Mouse (Mus musculus) midbrain, embryonic 13.5 days (tissue): ENCODE measurements around the gene Fbxw26. TPM values are rescaled to one million over a fixed set of nuclear protein-coding genes. Genes with fewer than 3 reads are reported as not detected.
"Not testable (repeated sequence)": the region's sequence is repeated elsewhere in the genome, so short reads cannot be mapped to it uniquely, and the experiment has no call there.

Source experiments
- ATAC-seq: fragments of 200-750 bp; cut with Nextera tagmentation; 2 replicates; pipeline ENCODE4 v1.8.0; 2017; ENCODE audit warnings: mild to moderate bottlenecking, moderate TSS enrichment, moderate library complexity
- H3K27ac ChIP-seq: fragments of 300-500 bp; sonication (generic); 2 replicates; pipeline ENCODE4 v1.5.1; 2015; ENCODE audit warnings: inconsistent platforms, mild to moderate bottlenecking, moderate library complexity
- H3K27me3 ChIP-seq: fragments of 300-500 bp; sonication (generic); 2 replicates; pipeline ENCODE4 v1.6.1; 2015; ENCODE audit warnings: mild to moderate bottlenecking, inconsistent platforms
- H3K36me3 ChIP-seq: fragments of 300-500 bp; sonication (generic); 2 replicates; pipeline ENCODE4 v1.6.1; 2015; ENCODE audit warnings: mild to moderate bottlenecking, inconsistent platforms
- H3K4me1 ChIP-seq: fragments of 300-500 bp; sonication (generic); replicated peaks from 2 replicates; pipeline ENCODE4 v1.6.1; 2015; ENCODE audit warnings: inconsistent platforms
- H3K4me2 ChIP-seq: fragments of 300-500 bp; sonication (generic); replicated peaks from 2 replicates; pipeline ENCODE4 v1.6.1; 2015; ENCODE audit warnings: moderate library complexity, mild to moderate bottlenecking, inconsistent platforms
- H3K4me3 ChIP-seq: fragments of 300-500 bp; sonication (generic); replicated peaks from 2 replicates; pipeline ENCODE4 v1.5.1; 2015; ENCODE audit warnings: mild to moderate bottlenecking, inconsistent platforms
- H3K9ac ChIP-seq: fragments of 300-500 bp; sonication (generic); replicated peaks from 2 replicates; pipeline ENCODE4 v1.6.1; 2015; ENCODE audit warnings: mild to moderate bottlenecking, inconsistent platforms
- H3K9me3 ChIP-seq: fragments of 300-500 bp; sonication (generic); 2 replicates; pipeline ENCODE4 v1.6.1; 2016; ENCODE audit warnings: mild to moderate bottlenecking, inconsistent platforms
- WGBS: fragments of 180-500 bp; shearing (Covaris S2); methylation state at CpG from one replicate; pipeline ENCODE4 v1.1.7; 2015; 5-methylcytosine and 5-hydroxymethylcytosine counted together
- polyA plus RNA-seq: library from polyadenylated mRNA; unstranded; fragments of >200 nt; fragmentation: Nextera tagmentation; extraction: Ambion mirVana; gene quantifications from 2 replicates; pipeline ENCODE4 v1.2.1, GENCODE M21; 2015

Fbxw26 gene
- not detected in 2 replicates for polyA plus RNA-seq

- not testable (repeated sequence) for ATAC-seq, H3K9ac ChIP-seq, H3K9me3 ChIP-seq, H3K27me3 ChIP-seq, H3K4me2 ChIP-seq, H3K4me1 ChIP-seq, H3K4me3 ChIP-seq, H3K27ac ChIP-seq, H3K36me3 ChIP-seq
- WGBS: 84% methylated on average over 3 of the region's 3 CpGs
Observed at GRCm38 (mm10) chr9:109745989-109746388, at the start of gene Fbxw26. Gene Fbxw26, minus strand, starts transcription at chr9:109746089.

DNA sequence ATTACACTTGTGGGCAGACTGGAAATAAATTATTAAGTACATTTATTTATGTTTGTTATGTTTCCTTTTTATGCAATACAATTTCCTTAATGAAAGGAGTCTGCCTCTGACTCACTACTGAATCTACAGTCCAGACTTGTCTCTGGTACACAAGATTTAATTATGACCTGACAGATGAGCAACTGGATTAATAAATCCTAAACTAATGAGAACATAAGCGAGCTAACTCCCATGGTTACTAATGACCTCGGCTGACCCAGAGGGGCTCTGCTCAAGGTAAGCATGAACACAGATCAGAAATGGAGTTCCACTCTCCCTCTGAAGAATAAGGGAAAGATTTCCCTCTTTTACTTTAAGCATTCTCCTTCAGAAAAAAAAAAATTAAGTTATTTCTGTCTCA is 49.3 kb upstream of the Fbxw26 start:
- 79% methylated on average over 2 of the region's 2 CpGs for WGBS
- Histone ChIP-seq H3K36me3 (no peaks in the 10 kb centered on the region), H3K4me1 (no peaks in the 10 kb centered on the region), H3K9ac (no peak overlapping the region), H3K27ac (no peak overlapping the region), H3K4me2 (no peak overlapping the region), H3K9me3 (no peaks in the 10 kb centered on the region), H3K4me3 (no peak overlapping the region), H3K27me3 (no peaks in the 10 kb centered on the region)
- ATAC-seq: no peak

GRCm38 (mm10) chr9:109790570-109790969 is 44.7 kb upstream of the Fbxw26 start, which contains the start of gene Fbxw27:
Gene Fbxw27, minus strand, starts transcription at chr9:109790670.
- not testable (repeated sequence) for H3K36me3 ChIP-seq, H3K27me3 ChIP-seq, H3K9me3 ChIP-seq, H3K4me2 ChIP-seq, H3K9ac ChIP-seq, ATAC-seq, H3K4me1 ChIP-seq, H3K27ac ChIP-seq, H3K4me3 ChIP-seq
- 87% methylated on average over 4 of the region's 4 CpGs for WGBS

DNA sequence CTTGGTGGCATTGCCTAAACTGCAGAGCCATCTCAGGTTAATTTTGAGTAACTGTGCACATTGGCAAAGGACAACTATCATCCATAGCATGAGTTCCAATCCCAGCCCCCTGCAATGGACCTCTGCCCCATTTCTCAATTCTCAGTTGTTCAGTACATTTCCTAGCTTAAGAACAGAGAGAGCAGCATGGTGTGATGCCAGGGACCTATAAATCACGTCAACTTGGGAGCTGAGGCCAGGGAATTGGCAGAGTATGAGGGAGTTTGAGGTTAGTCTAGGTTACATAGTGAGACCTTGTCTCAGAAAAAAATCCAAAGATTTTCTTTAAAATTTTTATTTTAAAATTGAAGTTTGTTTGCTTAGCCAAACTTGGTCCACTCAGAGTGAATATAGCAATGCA is 21.0 kb upstream of the Fbxw26 start:
- H3K9ac ChIP-seq, H3K9me3 ChIP-seq, H3K27me3 ChIP-seq, H3K4me1 ChIP-seq, H3K36me3 ChIP-seq, ATAC-seq, H3K4me3 ChIP-seq, H3K27ac ChIP-seq, H3K4me2 ChIP-seq: not testable (repeated sequence)
- 85% methylated on average over 1 of the region's 1 CpGs for WGBS

DNA sequence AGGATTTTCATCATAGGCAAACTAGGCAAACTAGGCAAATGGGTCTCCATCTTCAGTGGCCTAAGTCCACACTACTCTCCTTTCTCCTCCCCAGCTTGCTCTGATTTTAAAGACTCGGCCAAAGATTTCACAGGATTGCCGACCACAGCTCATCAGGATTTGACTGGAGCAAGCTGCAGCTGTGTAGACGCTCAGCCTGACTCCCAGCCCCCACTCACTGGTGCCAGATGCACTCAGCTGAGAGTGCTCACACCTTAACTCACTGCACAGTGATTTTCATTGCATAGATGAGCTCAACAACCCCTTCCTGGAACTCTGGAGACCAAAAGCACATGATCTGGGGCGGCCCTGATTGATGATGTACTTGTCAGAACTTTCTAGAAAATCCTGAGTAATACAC is 43.3 kb downstream of the Fbxw26 start, which contains the start of gene Fbxw18:
Gene Fbxw18 (minus strand): TSS at position 101 of the 400 bp plus-strand sequence.
- not testable (repeated sequence) for H3K4me1 ChIP-seq, H3K9me3 ChIP-seq, H3K4me3 ChIP-seq, H3K9ac ChIP-seq, H3K4me2 ChIP-seq, H3K27ac ChIP-seq, H3K27me3 ChIP-seq, ATAC-seq, H3K36me3 ChIP-seq
- 82% methylated on average over 4 of the region's 4 CpGs for WGBS

DNA sequence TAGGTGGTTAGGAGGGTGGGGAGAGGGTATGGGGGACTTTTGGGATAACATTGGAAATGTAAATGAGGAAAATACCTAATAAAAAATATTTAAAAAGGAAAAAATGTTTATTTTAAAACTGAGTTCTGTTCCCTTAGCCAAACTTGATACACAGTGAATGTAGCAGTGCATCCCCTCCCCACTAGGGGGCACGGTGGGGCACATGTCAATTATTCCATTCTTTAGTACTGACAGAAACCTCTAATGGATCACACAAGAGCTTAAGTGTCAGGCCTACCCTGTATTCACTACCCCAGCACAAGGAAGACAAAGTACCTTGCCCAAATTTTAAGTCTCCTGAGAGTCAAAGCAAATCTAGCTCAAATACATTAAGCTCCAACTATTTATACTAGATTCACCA is 60.6 kb downstream of the Fbxw26 start:
- Histone ChIP-seq H3K9me3 (no peaks in the 10 kb centered on the region), H3K27ac (no peak overlapping the region), H3K4me2 (no peak overlapping the region), H3K9ac (no peak overlapping the region), H3K27me3 (no peaks in the 10 kb centered on the region), H3K4me1 (no peaks in the 10 kb centered on the region), H3K4me3 (no peak overlapping the region), H3K36me3 (no peaks in the 10 kb centered on the region)
- ATAC-seq: no peak
- 0% methylated on average over 1 of the region's 1 CpGs for WGBS

Other genes with a start within 250 kb of the Fbxw26 start
- gene Fbxw15, start 177.8 kb downstream of the Fbxw26 start, polyA plus RNA-seq: not detected in 2 replicates
- not detected in 2 replicates for gene Fbxw24, start 120.0 kb downstream of the Fbxw26 start, polyA plus RNA-seq
- 0.13 TPM in 1 of 2 replicates, not detected in the other for gene Fbxw25, start 81.4 kb downstream of the Fbxw26 start, polyA plus RNA-seq
- gene Fbxw18, start 43.4 kb downstream of the Fbxw26 start, polyA plus RNA-seq: not detected in 2 replicates
- not detected in 2 replicates for gene Fbxw27, start 44.6 kb upstream of the Fbxw26 start, polyA plus RNA-seq
- gene Spink8, start 66.2 kb upstream of the Fbxw26 start, polyA plus RNA-seq: 0.27 TPM in 1 of 2 replicates, not detected in the other
- 69.7 and 71.3 TPM in 2 replicates for gene Nme6, start 86.7 kb upstream of the Fbxw26 start, polyA plus RNA-seq
- 0.22 and 0.55 TPM in 2 replicates for gene Camp, start 103.5 kb upstream of the Fbxw26 start, polyA plus RNA-seq
- 20.2 and 23.1 TPM in 2 replicates for gene Cdc25a, start 129.5 kb upstream of the Fbxw26 start, polyA plus RNA-seq
- gene Map4, start 185.4 kb upstream of the Fbxw26 start, polyA plus RNA-seq: 127 and 129 TPM in 2 replicates